Mouse (Mus musculus) heart, embryonic 15.5 days (tissue): ENCODE results near the gene Vmp1. TPM values are rescaled to one million over a fixed set of nuclear protein-coding genes. Genes with fewer than 3 reads are reported as not detected.
A peak's percentile ranks its signal among the peaks of the same experiment; 100 is the strongest.

Source experiments
- ATAC-seq: fragments of 200-750 bp; cut with Nextera tagmentation; replicated peaks from 2 replicates; pipeline ENCODE4 v1.8.0; 2017; ENCODE audit warnings: low read depth, moderate TSS enrichment; ENCODE audit not compliant: insufficient number of reproducible peaks, insufficient read depth, low FRiP score
- H3K27ac ChIP-seq: fragments of 300-500 bp; sonication (generic); 2 replicates; pipeline ENCODE4 v1.5.1; 2015; ENCODE audit warnings: mild to moderate bottlenecking, inconsistent platforms
- H3K27me3 ChIP-seq: fragments of 300-500 bp; sonication (generic); 2 replicates; pipeline ENCODE4 v1.6.1; 2015; ENCODE audit warnings: inconsistent platforms
- H3K36me3 ChIP-seq: fragments of 300-500 bp; sonication (generic); 2 replicates; pipeline ENCODE4 v1.6.1; 2015; ENCODE audit warnings: mild to moderate bottlenecking, inconsistent platforms
- H3K4me1 ChIP-seq: fragments of 300-500 bp; sonication (generic); replicated peaks from 2 replicates; pipeline ENCODE4 v1.6.1; 2015; ENCODE audit warnings: inconsistent platforms
- H3K4me2 ChIP-seq: fragments of 300-500 bp; sonication (generic); 2 replicates; pipeline ENCODE4 v1.6.1; 2015; ENCODE audit warnings: inconsistent platforms, mild to moderate bottlenecking, moderate library complexity
- H3K4me3 ChIP-seq: fragments of 300-500 bp; sonication (generic); 2 replicates; pipeline ENCODE4 v1.5.1; 2015; ENCODE audit warnings: mild to moderate bottlenecking, inconsistent platforms
- H3K9ac ChIP-seq: fragments of 300-500 bp; sonication (generic); 2 replicates; pipeline ENCODE4 v1.6.1; 2015; ENCODE audit warnings: mild to moderate bottlenecking, inconsistent platforms
- H3K9me3 ChIP-seq: fragments of 300-500 bp; sonication (generic); replicated peaks from 2 replicates; pipeline ENCODE4 v1.6.1; 2016; ENCODE audit warnings: inconsistent platforms
- WGBS: fragments of 180-500 bp; shearing (Covaris S2); methylation state at CpG from one replicate; pipeline ENCODE4 v1.1.7; 2015; ENCODE audit warnings: mixed read lengths; 5-methylcytosine and 5-hydroxymethylcytosine counted together
- polyA plus RNA-seq: library from polyadenylated mRNA; unstranded; fragments of >200 nt; fragmentation: Nextera tagmentation; extraction: Ambion mirVana; gene quantifications from 2 replicates; pipeline ENCODE4 v1.2.1, GENCODE M21; 2015

Vmp1 gene
- polyA plus RNA-seq, 1 experiment from 2014 or later: 74.3 TPM

DNA sequence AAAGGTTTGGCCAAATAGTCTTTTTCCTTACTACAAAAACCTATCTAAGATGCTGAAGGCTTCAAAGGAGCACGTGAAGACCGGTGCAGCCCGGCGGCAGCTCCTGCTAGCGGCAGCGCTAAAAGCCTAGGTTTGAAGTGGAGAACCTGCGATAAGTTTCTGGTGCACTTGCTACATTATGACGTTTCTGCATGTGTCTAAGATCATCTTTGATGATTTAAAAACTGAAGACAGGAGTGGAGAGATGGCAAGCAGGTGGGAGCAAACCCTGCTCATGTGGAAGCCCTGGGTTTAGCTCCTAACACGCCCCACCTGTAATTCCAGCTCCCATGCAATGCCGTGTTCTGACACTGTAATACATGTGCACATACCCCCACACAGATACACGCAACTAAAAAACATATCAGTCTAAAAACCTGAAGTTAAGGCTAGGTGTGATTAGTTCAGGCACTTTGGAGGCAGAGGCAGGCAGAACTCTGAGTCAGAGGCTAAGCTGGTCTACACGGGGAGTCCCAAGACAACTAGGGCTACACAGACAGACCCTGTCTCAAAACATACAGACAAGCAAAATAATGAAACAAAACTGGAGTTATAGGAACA lies 101.6 kb downstream of the Vmp1 start:
- no peak overlapping the region for H3K9ac ChIP-seq
- H3K4me2 ChIP-seq: peak overlapping the region; percentile 58
- 74% methylated on average over 12 of the region's 12 CpGs for WGBS
- H3K36me3 ChIP-seq: no peaks in the 10 kb centered on the region
- H3K27me3 ChIP-seq: no peaks in the 10 kb centered on the region
- ATAC-seq: no peak
- H3K9me3 ChIP-seq: no peaks in the 10 kb centered on the region
- H3K4me1 ChIP-seq: peaks cover 55% of the 10 kb centered on the region
- 0 out of 2 replicates have a peak overlapping the region, but pooled peaks have one; percentile 31 for H3K4me3 ChIP-seq
- H3K27ac ChIP-seq: peak overlapping the region; percentile 87

DNA sequence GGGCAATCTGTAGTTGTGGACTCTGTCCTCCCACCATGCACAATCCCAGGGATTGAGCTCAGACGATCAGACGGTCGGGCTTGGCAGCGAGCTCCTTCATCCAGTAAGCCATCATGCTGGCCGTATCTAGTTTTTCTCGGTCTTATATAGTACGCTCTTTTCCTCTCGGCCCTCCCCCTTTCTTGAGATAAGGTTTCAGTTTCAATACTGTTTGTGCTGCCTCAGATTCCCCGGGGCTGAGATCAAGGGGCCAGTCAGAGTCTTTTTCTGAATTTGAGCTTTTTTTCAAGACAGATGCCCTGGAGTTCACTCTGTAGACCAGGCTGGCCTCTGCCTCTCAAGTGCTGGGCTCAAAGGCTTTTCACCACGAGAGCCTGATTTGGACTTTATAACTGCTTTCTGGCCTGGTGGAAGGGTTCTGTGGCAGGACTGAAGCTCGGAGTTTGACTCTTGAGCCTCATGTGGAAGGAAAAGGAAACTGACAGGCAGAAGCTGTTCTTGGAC lies 102.3 kb downstream of the Vmp1 start:
- Histone ChIP-seq H3K9me3 (no peaks in the 10 kb centered on the region), H3K27ac (peak overlapping the region; percentile 87), H3K4me1 (peaks cover 58% of the 10 kb centered on the region), H3K9ac (peak overlapping the region; percentile 45; the same call in 1 of the 2 replicates), H3K36me3 (no peaks in the 10 kb centered on the region), H3K4me3 (peak overlapping the region; percentile 31; the same call in 1 of the 2 replicates), H3K4me2 (peak overlapping the region; percentile 58), H3K27me3 (no peaks in the 10 kb centered on the region)
- no peak for ATAC-seq
- 15% methylated on average over 11 of the region's 11 CpGs for WGBS

DNA sequence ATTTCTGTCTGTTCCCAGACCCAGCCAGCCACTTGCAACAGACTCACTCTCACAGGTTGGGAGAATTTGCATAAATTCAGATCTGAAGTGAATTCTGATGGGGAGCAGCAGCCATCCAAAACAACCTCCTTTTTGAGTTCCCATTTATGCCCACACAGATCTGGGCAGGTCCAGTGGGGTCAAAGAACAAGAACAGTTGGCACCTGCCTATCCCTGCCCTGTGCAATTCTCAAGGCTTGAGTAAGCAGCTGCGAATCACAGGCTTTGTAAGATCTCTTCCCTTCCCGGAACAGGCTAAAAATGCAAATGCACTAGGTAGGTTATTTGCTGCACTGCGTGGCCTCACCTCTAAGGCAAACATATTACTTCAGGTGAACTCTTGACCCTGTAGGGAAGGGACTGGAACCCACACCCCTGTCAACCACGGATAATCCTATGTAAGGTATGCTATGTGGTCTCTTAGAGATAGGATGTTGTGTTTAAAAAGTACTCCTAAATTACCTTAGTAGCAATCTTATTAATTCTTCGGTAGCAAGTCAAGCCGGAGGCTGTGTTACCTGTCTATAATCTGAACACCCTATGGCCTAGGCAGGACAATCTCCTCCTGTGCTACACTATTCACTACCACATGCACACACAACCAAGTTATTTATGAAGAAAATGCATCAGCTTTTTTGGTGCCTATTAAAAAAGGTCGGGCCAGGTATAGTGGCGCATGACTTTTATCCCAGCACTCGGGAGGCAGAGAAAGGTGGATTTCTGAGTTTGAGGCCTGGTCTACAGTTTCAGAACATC lies 103.1 kb downstream of the Vmp1 start:
- no peak for ATAC-seq
- WGBS: 83% methylated on average over 9 of the region's 9 CpGs
- Histone ChIP-seq H3K27me3 (no peaks in the 10 kb centered on the region), H3K27ac (peak overlapping the region; percentile 87), H3K9me3 (no peaks in the 10 kb centered on the region), H3K4me2 (peak overlapping the region; percentile 58), H3K9ac (no peak overlapping the region), H3K4me3 (no peak overlapping the region), H3K4me1 (peaks cover 58% of the 10 kb centered on the region), H3K36me3 (no peaks in the 10 kb centered on the region)

DNA sequence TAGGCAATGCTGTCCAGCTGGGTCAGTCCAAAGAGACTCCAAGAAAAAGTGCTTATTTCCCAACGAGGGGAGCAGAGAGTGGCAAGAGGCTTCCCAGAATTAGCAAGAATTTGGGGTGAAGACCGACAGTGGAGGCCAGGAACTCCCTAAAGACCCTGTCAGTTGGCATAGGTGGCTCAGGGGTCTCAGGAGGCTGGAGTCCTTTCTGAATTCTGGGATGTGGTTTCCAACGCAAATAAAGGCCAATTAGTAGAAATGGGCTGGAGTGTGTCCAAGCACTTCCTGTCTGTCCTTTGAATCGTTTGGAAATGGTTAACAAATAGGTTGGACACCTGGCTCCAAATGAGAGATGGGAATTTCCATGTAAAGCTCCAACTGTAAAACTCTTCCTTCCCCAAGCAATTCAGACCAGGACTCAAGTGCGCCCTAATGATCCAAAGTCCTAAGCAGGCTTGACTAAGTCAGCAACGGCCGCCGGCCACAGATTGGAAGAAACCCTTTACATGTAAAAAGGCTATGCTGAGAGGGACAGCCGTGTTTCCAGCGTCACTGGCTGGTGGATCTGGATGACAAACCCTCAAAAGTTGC lies 103.8 kb downstream of the Vmp1 start:
- 75% methylated on average over 10 of the region's 10 CpGs for WGBS
- no peak overlapping the region for H3K9ac ChIP-seq
- peak overlapping the region; percentile 87; the same call in 1 of the 2 replicates for H3K27ac ChIP-seq
- H3K36me3 ChIP-seq: no peaks in the 10 kb centered on the region
- H3K9me3 ChIP-seq: no peaks in the 10 kb centered on the region
- no peak overlapping the region for H3K4me3 ChIP-seq
- H3K4me2 ChIP-seq: no peak overlapping the region
- no peaks in the 10 kb centered on the region for H3K27me3 ChIP-seq
- no peak for ATAC-seq
- peaks cover 52% of the 10 kb centered on the region for H3K4me1 ChIP-seq

DNA sequence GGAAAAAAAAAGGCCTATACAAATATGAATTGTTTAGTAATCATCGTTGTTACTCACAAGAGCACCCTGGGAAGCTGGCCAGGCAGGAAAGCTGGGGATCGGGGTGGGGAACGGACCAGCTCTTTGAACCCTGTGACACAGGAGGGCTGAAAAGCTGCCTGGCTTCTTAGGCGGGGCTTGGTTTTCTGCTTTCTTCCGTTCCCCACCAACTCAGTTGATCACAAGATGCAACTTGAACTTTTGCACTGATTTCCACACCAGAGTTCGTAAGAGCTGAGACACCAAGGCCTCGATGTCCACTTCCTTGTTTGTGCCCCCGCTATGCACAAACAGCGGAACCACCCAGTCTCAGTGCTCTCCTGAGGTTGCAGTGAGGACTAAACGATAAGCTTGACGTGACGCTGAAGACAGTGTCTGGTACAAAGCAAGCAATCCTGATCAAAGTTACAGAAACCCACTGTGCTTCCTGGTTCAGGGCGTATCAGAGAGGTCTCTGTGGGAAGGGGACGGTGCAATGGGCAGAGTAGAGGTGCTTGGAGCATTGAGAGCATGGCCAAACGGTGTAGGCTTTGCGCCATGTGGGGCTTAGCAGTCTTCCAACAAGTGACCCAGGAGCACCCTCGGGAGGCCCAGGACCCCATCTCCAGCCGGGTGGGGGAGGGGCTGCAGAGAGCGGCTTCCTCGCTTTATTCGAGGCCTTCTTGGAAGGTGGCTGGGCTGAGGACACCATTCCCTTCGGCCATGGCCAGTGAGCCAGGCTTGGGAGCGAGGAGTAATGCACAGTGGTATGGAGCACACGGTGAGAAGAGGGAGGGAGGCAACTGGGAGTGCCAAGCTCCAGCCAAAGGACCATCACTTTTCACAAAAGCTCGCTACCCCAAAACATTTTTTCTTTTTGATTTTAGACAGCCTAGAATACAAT lies 104.6 kb downstream of the Vmp1 start:
- peaks cover 51% of the 10 kb centered on the region for H3K4me1 ChIP-seq
- WGBS: 59% methylated on average over 25 of the region's 25 CpGs

DNA sequence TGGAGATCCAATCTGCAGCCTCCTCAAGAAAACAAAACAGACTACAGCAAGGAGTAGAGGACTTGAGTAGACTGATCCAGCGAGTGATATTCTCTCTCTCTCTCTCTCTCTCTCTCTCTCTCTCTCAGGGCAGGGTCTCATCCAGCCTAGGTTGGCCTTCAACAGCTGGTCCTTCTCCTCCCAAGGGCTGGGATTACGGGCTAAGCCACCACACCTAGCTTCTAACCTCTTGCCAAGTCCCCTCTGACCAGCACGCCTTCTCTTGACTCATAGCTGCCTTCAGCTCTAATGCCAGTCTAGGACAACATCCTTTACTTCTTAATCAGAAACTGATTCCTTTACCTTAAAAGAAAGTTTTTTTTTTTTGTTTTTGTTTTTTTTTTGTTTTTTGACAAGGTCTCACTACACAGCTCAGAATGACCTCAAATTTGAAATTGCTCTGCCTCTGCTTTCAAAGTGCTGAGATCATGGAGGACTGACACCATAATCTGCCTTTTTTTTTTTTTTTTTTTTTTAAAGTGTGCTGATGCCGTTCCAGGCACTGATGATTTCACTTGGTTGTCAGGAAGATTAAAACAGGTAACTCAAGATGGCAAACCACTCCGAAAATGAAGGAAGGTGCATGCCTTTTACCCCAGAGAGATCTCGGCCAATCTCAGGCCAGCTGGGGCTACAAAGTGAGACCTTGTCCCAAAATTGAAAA lies 105.4 kb downstream of the Vmp1 start:
- no peak for ATAC-seq
- Histone ChIP-seq H3K36me3 (no peaks in the 10 kb centered on the region), H3K4me2 (no peak overlapping the region; the same call in 1 of the 2 replicates), H3K4me3 (no peak overlapping the region), H3K9me3 (no peaks in the 10 kb centered on the region), H3K27ac (peak overlapping the region; percentile 87), H3K27me3 (no peaks in the 10 kb centered on the region), H3K4me1 (peaks cover 51% of the 10 kb centered on the region), H3K9ac (no peak overlapping the region)
- WGBS: 70% methylated on average over 6 of the region's 6 CpGs

More for the DNA sequence above, 104.6 kb downstream of the Vmp1 start:
- no peaks in the 10 kb centered on the region for H3K36me3 ChIP-seq
- no peaks in the 10 kb centered on the region for H3K9me3 ChIP-seq
- H3K9ac ChIP-seq: no peak overlapping the region
- no peak for ATAC-seq
- no peak overlapping the region for H3K4me2 ChIP-seq
- no peak overlapping the region for H3K4me3 ChIP-seq
- no peaks in the 10 kb centered on the region for H3K27me3 ChIP-seq
- H3K27ac ChIP-seq: peak overlapping the region; percentile 87

DNA sequence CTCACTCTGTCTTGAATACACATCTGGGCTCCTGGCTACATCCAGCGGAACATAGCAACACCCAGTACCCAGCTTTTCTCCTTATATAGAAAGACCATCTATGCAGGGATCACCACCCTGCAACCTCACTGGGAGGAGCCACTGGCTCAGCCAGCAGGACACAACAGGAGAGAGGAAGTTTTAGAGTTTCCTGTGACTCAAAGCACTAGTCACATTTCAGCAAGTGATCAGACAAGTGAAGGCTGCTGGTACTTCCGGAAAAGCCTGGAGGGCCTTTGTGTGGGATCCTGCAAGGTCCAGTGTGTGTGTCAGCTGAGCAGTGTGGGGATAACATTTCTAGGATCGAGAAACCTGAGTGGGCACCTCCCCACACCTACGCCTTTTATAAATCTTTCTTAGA lies 106.4 kb downstream of the Vmp1 start:
- Histone ChIP-seq H3K4me1 (peaks cover 47% of the 10 kb centered on the region), H3K9ac (no peak overlapping the region), H3K36me3 (no peaks in the 10 kb centered on the region), H3K4me2 (no peak overlapping the region), H3K27me3 (no peaks in the 10 kb centered on the region), H3K27ac (peak overlapping the region; percentile 68), H3K4me3 (no peak overlapping the region), H3K9me3 (no peaks in the 10 kb centered on the region)
- peak; percentile 63; the same call in 1 of the 2 replicates for ATAC-seq
- WGBS: 45% methylated on average over 4 of the region's 4 CpGs

DNA sequence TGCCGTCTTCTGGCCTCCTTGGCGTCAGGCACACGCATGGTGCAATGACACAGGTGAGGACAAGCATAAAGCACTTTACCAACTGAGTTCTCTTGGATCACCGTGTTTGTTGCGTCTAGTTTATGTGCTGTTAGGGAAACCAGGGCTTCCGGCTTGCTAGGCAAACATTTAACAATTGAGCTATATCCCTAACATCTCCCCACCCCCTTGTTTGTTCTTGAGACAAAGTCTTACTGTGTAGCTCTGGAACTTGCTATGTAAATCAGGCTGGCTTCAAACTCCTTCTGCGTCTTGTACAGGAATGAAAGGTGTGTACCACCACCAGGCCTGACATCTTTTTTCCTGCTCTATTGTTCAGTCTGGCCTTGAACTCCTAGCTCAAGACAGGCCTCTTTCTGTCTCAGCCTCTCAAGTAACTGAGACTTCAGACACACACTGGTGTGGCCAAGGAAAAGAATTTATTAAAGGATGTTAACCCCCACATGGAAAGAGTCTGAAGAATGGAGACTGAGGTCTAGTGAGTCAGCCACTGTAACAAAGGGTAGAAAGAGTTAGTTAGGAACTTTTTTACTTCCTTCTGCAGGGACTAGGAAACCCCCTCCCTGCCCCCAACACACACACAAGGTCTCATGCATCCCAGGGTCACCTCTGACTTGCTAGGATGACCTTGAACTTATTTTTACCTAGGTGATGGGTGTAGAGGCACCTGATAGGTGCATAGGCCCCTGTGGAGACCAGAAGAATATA lies 107.8 kb downstream of the Vmp1 start:
- Histone ChIP-seq H3K9ac (no peak overlapping the region), H3K27me3 (no peaks in the 10 kb centered on the region), H3K4me3 (no peak overlapping the region), H3K36me3 (no peaks in the 10 kb centered on the region), H3K9me3 (no peaks in the 10 kb centered on the region), H3K4me2 (no peak overlapping the region), H3K27ac (no peak overlapping the region), H3K4me1 (peaks cover 42% of the 10 kb centered on the region)
- WGBS: 89% methylated on average over 7 of the region's 7 CpGs
- ATAC-seq: no peak

DNA sequence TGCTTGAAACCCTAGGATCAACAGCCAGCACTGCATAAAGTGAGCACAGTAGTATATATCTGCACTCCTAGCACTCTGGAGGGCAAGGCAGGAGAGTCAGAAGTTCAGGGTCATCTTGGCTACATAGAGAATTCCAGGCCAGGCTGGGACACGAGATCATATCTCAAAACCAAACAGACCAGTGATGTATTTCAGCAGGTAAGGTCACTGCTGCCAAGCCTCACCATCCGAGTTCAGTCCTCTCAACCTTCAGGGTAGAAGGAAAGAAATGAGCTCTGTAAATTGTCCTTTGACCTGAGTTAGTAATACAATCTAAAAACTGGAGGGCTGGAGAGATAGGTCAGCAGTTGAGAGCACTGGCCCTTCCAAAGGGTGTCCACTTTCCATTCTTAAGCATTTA lies 109.2 kb downstream of the Vmp1 start:
- no peaks in the 10 kb centered on the region for H3K27me3 ChIP-seq
- WGBS: 50% methylated on average over 2 of the region's 2 CpGs
- H3K9me3 ChIP-seq: no peaks in the 10 kb centered on the region
- H3K4me2 ChIP-seq: no peak overlapping the region
- peaks cover 42% of the 10 kb centered on the region for H3K4me1 ChIP-seq
- no peak overlapping the region for H3K27ac ChIP-seq
- ATAC-seq: no peak
- no peak overlapping the region for H3K4me3 ChIP-seq
- H3K9ac ChIP-seq: no peak overlapping the region
- H3K36me3 ChIP-seq: no peaks in the 10 kb centered on the region
